Mouse (Mus musculus) midbrain, embryonic 14.5 days (tissue): ENCODE results near the gene Ap2a2. TPM values are rescaled to one million over a fixed set of nuclear protein-coding genes. Genes with fewer than 3 reads are reported as not detected.
A peak's percentile ranks its signal among the peaks of the same experiment; 100 is the strongest.

Experiments
- ATAC-seq: fragments of 200-750 bp; cut with Nextera tagmentation; 2 replicates; pipeline ENCODE4 v1.8.0; 2017; ENCODE audit warnings: moderate number of reproducible peaks, moderate library complexity; ENCODE audit not compliant: low FRiP score, low TSS enrichment
- DNase-seq: peaks from one replicate; pipeline ENCODE4 v3.0.0-alpha.2; 2015
- H3K27ac ChIP-seq: fragments of 300-500 bp; sonication (generic); replicated peaks from 2 replicates; pipeline ENCODE4 v1.5.1; 2014; ENCODE audit warnings: mild to moderate bottlenecking, low read depth, low read length, moderate library complexity
- H3K27me3 ChIP-seq: fragments of 300-500 bp; sonication (generic); 2 replicates; pipeline ENCODE4 v1.6.1; 2014; ENCODE audit warnings: low read length, control low read depth, mixed read lengths; ENCODE audit not compliant: control insufficient read depth, insufficient read depth
- H3K36me3 ChIP-seq: fragments of 300-500 bp; sonication (generic); 2 replicates; pipeline ENCODE4 v1.6.1; 2014; ENCODE audit warnings: low read length, control low read depth; ENCODE audit not compliant: control insufficient read depth, insufficient read depth
- H3K4me1 ChIP-seq: fragments of 300-500 bp; sonication (generic); 2 replicates; pipeline ENCODE4 v1.6.1; 2014; ENCODE audit warnings: mild to moderate bottlenecking, antibody characterized with exemption, low read length, control low read depth; ENCODE audit not compliant: control insufficient read depth, insufficient read depth
- H3K4me2 ChIP-seq: fragments of 300-500 bp; sonication (generic); 2 replicates; pipeline ENCODE4 v1.6.1; 2014; ENCODE audit warnings: mild to moderate bottlenecking, low read length, moderate library complexity
- H3K4me3 ChIP-seq: fragments of 300-500 bp; sonication (generic); replicated peaks from 2 replicates; pipeline ENCODE4 v1.5.1; 2014; ENCODE audit warnings: low read depth, low read length
- H3K9ac ChIP-seq: fragments of 300-500 bp; sonication (generic); replicated peaks from 2 replicates; pipeline ENCODE4 v1.6.1; 2014; ENCODE audit warnings: mild to moderate bottlenecking, low read length, moderate library complexity
- H3K9me3 ChIP-seq: fragments of 300-500 bp; sonication (generic); 2 replicates; pipeline ENCODE4 v1.6.1; 2016; ENCODE audit warnings: low read length, control low read depth, mixed read lengths; ENCODE audit not compliant: control insufficient read depth
- WGBS: fragments of 180-500 bp; shearing (Covaris S2); extraction: QIAGEN DNeasy Blood & Tissue Kit; methylation state at CpG from one replicate; pipeline ENCODE4 v1.1.7; 2014; 5-methylcytosine and 5-hydroxymethylcytosine counted together
- polyA plus RNA-seq: library from polyadenylated mRNA; unstranded; fragments of >200 nt; fragmentation: Nextera tagmentation; extraction: Ambion mirVana; gene quantifications from 2 replicates; pipeline ENCODE4 v1.2.1, GENCODE M21; 2014

Gene Ap2a2
- polyA plus RNA-seq, 1 experiment from 2014 or later = 103 TPM

DNA sequence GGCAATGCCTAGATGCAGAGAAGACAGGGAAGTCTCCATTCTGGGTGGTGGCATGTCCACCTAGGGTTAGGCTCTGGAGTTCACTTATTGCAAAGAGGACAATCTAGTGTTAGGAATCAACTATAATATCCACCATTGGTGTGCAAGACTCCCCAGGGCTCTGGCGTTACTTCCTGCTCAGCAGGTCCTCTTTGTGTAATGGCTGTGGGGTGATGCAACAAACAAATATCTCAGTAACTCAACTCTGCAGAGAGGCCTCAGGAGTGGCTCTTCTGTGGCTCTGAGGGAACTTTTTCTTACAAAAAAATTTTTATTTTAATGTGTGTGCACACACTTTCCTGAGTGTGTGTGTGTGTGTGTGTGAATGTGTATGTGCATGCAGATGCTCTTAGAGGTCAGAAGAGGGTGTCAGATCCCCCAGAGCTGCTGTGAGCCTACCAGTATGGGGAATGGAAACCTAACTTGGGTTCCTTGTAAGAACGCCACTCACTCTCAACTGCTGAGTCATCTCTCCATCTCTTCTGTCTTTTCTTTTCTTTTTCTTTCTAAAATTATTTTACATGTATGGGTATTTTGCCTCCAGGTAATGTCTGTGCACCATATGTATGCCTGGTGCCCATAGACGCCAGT is 12.4 kb upstream of the Ap2a2 start:
- 92% methylated on average over 3 of the region's 3 CpGs for WGBS
- no peak for ATAC-seq
- H3K4me2 ChIP-seq = no peak overlapping the region

DNA sequence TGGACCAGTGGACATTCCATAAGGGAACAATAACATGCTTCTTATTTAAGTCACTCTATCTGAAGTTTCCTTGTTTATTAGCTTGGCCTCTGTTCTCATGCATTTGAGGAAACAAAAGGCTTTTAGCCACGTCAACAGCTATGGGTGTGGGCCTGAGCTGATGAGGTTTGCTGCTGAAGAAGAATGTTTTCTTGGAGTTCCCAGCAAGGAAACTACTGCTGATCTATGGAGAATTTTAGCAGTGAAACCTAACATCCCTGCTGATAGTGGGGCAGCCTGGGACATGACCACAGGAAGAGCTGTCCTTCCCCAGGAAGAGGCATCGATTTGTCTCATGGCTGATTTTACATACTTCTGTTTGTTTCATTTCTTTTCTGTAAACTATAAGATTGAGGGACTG is 11.5 kb upstream of the Ap2a2 start:
- Histone ChIP-seq H3K4me1 (no peaks in the 10 kb centered on the region), H3K4me2 (no peak overlapping the region), H3K27ac (no peak overlapping the region), H3K36me3 (no peaks in the 10 kb centered on the region), H3K27me3 (no peaks in the 10 kb centered on the region), H3K9me3 (no peaks in the 10 kb centered on the region), H3K4me3 (no peak overlapping the region), H3K9ac (no peak overlapping the region)
- WGBS = 85% methylated on average over 2 of the region's 2 CpGs
- no peak for DNase-seq
- no peak for ATAC-seq

More for the DNA sequence above, 12.4 kb upstream of the Ap2a2 start:
- no peak for DNase-seq
- Histone ChIP-seq H3K9me3 (no peaks in the 10 kb centered on the region), H3K36me3 (no peaks in the 10 kb centered on the region), H3K4me3 (no peak overlapping the region), H3K27me3 (no peaks in the 10 kb centered on the region), H3K4me1 (no peaks in the 10 kb centered on the region), H3K27ac (no peak overlapping the region), H3K9ac (no peak overlapping the region)

DNA sequence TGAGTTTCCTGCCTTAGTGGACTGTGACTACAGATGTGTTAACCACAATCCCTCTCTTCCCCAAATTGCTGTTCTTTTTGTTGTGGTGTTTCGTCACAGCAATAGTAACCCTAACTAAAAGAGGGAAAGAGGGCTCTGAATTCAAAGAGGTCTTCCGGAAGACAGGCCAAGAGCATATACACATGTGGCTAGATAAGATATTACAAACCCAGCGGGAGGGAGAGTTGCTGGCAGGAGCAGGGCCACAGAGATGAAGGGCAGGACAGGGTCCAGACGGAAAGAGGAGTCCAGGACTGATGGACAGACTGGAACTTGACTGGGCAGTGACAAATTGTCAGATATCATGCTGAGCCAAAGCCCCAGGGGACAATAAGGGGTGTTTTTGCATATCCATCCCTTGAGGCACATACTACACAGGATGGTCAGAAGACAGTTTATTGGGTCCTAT is 3.6 kb upstream of the Ap2a2 start:
- H3K4me3 ChIP-seq = no peak overlapping the region
- no peaks in the 10 kb centered on the region for H3K9me3 ChIP-seq
- 71% methylated on average over 4 of the region's 4 CpGs for WGBS
- H3K9ac ChIP-seq = no peak overlapping the region
- H3K36me3 ChIP-seq = no peaks in the 10 kb centered on the region
- no peaks in the 10 kb centered on the region for H3K27me3 ChIP-seq
- H3K4me1 ChIP-seq = peaks cover 4% of the 10 kb centered on the region
- ATAC-seq (no peak), DNase-seq (no peak)
- H3K27ac ChIP-seq = no peak overlapping the region
- H3K4me2 ChIP-seq = no peak overlapping the region

DNA sequence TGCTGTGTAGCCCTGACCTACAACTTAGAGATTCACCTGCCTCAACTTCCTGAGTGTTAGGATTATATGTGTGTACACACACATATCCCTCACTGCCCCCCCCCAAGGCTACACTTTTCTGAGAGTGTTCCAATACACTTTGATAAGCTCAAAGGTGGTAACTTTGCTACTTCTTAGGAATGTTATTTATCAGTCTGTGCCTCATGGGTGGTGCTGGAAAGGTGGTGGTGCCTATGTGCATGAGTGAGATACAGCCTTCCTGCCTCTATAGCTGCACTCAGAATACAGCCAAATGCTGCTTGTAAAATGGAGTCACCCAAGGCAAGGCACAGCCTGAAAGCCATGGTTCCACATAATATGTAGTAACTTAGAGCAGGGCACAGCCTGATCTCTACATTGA is 3.0 kb upstream of the Ap2a2 start:
- peaks cover 6% of the 10 kb centered on the region for H3K4me1 ChIP-seq
- no peaks in the 10 kb centered on the region for H3K9me3 ChIP-seq
- no peak overlapping the region for H3K27ac ChIP-seq
- H3K36me3 ChIP-seq = no peaks in the 10 kb centered on the region
- ATAC-seq = no peak
- no peak for DNase-seq
- no peak overlapping the region for H3K4me2 ChIP-seq
- H3K27me3 ChIP-seq = no peaks in the 10 kb centered on the region
- no peak overlapping the region for H3K9ac ChIP-seq
- no peak overlapping the region for H3K4me3 ChIP-seq

- no peak for DNase-seq
- H3K27me3 ChIP-seq = no peaks in the 10 kb centered on the region
- 0 out of 2 replicates have a peak overlapping the region, but pooled peaks have one; percentile 14 for H3K9ac ChIP-seq
- no peaks in the 10 kb centered on the region for H3K36me3 ChIP-seq
- H3K27ac ChIP-seq = no peak overlapping the region
- H3K9me3 ChIP-seq = no peaks in the 10 kb centered on the region
- peaks cover 6% of the 10 kb centered on the region for H3K4me1 ChIP-seq
- no peak for ATAC-seq
- no peak overlapping the region for H3K4me2 ChIP-seq
- no peak overlapping the region for H3K4me3 ChIP-seq
- WGBS = 66% methylated on average over 2 of the region's 2 CpGs
These were observed 2.1 kb upstream of the Ap2a2 start for GRCm38 (mm10) chr7:141559726-141560325.

- Histone ChIP-seq H3K27me3 (no peaks in the 10 kb centered on the region), H3K36me3 (0 out of 2 replicates have a peak, but pooled peaks cover 1% of the 10 kb centered on the region), H3K4me3 (no peak overlapping the region), H3K27ac (no peak overlapping the region), H3K4me1 (peaks cover 6% of the 10 kb centered on the region), H3K4me2 (no peak overlapping the region), H3K9ac (0 out of 2 replicates have a peak overlapping the region, but pooled peaks have one; percentile 14), H3K9me3 (no peaks in the 10 kb centered on the region)
- WGBS = 84% methylated on average over 4 of the region's 4 CpGs
- DNase-seq (no peak), ATAC-seq (no peak)
These were observed 1.5 kb upstream of the Ap2a2 start for GRCm38 (mm10) chr7:141560471-141560870.

DNA sequence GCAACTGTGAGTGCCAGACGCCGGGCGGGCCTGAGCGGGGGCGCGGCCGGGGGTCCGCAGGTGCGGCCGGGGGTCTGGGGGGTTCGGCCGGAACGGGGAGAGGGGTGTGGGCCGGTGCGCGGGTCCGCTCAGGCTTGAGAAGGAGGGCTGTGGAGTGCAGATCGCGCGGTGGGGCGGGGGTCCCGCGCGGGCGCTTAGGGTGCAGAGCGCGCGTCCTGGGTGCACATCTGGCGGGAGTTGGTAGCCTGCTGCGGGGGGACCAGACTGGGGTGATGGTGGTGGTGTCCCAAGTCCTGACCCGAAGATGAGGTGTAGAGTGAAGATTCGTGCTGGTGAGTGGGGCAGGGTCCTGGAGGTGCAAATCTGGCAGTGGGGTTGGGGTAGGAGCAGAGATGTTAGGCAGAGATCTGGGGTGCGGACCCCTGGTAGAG is 463 bp downstream of the Ap2a2 start:
- H3K4me2 ChIP-seq = peak overlapping the region; percentile 75
- peaks cover 6% of the 10 kb centered on the region for H3K4me1 ChIP-seq
- ATAC-seq = peak; percentile 51; the same call in 1 of the 2 replicates
- peak; percentile 52 for DNase-seq
- peak overlapping the region; percentile 87 for H3K27ac ChIP-seq
- 2% methylated on average over 33 of the region's 33 CpGs for WGBS
- H3K36me3 ChIP-seq = 0 out of 2 replicates have a peak, but pooled peaks cover 4% of the 10 kb centered on the region
- H3K27me3 ChIP-seq = no peaks in the 10 kb centered on the region
- peak overlapping the region; percentile 87 for H3K4me3 ChIP-seq
- peak overlapping the region; percentile 97 for H3K9ac ChIP-seq
- H3K9me3 ChIP-seq = no peaks in the 10 kb centered on the region

- Histone ChIP-seq H3K9me3 (no peaks in the 10 kb centered on the region), H3K4me2 (peak overlapping the region; percentile 75), H3K27ac (peak overlapping the region; percentile 87), H3K4me1 (peaks cover 6% of the 10 kb centered on the region), H3K36me3 (0 out of 2 replicates have a peak, but pooled peaks cover 4% of the 10 kb centered on the region), H3K27me3 (no peaks in the 10 kb centered on the region), H3K4me3 (peak overlapping the region; percentile 87), H3K9ac (peak overlapping the region; percentile 97)
- WGBS = 1% methylated on average over 21 of the region's 21 CpGs
- DNase-seq (peak; percentile 81), ATAC-seq (0 out of 2 replicates have a peak, but pooled peaks have one; percentile 19)
These were observed 967 bp downstream of the Ap2a2 start for GRCm38 (mm10) chr7:141562852-141563427.
